Mouse (Mus musculus) adrenal gland, adult 8-10 months (tissue): ENCODE results near the gene Ankfn1. TPM values are rescaled to one million over a fixed set of nuclear protein-coding genes. Genes with fewer than 3 reads are reported as not detected.

Experiments
- DNase-seq: peaks from one replicate; pipeline ENCODE4 v3.0.0; 2022
- total RNA-seq, 4 experiments: library from RNA; stranded (reverse); gene quantifications; 2 replicates each; pipeline ENCODE4 v1.2.4; 2022

Gene Ankfn1
- total RNA-seq, result 1 to 10 TPM in 1 of 4 experiments, under 1 TPM in 3; 0.23 to 2.2 (median 0.75) TPM

GRCm38 (mm10) chr11:89777431-89777830 is at the start of gene Ankfn1:
Gene Ankfn1 (minus strand): TSS chr11:89777653.
- no peak for DNase-seq

GRCm38 (mm10) chr11:89823661-89824446 is 46.4 kb upstream of the Ankfn1 start:
- no peak for DNase-seq

GRCm38 (mm10) chr11:89818594-89818993 is 41.1 kb upstream of the Ankfn1 start:
- DNase-seq, result no peak

- no peak for DNase-seq
Observed at GRCm38 (mm10) chr11:89811403-89811802, 34.0 kb upstream of the Ankfn1 start.

GRCm38 (mm10) chr11:89807998-89808397 is 30.5 kb upstream of the Ankfn1 start:
- no peak for DNase-seq

GRCm38 (mm10) chr11:89804822-89805221 is 27.4 kb upstream of the Ankfn1 start:
- no peak for DNase-seq

- no peak for DNase-seq
Observed at GRCm38 (mm10) chr11:89803974-89804373, 26.5 kb upstream of the Ankfn1 start.

- DNase-seq, result no peak
Observed at GRCm38 (mm10) chr11:89792709-89793108, 15.3 kb upstream of the Ankfn1 start.

- no peak for DNase-seq
Observed at GRCm38 (mm10) chr11:89776070-89776469, 1.4 kb downstream of the Ankfn1 start.

GRCm38 (mm10) chr11:89774913-89775312 is 2.5 kb downstream of the Ankfn1 start:
- no peak for DNase-seq

GRCm38 (mm10) chr11:89772941-89773340 is 4.5 kb downstream of the Ankfn1 start:
- DNase-seq, result no peak

- DNase-seq, result no peak
Observed at GRCm38 (mm10) chr11:89765770-89766148, 11.7 kb downstream of the Ankfn1 start.

GRCm38 (mm10) chr11:89765014-89765769 is 12.3 kb downstream of the Ankfn1 start:
- no peak for DNase-seq

- no peak for DNase-seq
Observed at GRCm38 (mm10) chr11:89733973-89734693, 43.3 kb downstream of the Ankfn1 start.

GRCm38 (mm10) chr11:89733526-89733925 is 43.9 kb downstream of the Ankfn1 start:
- DNase-seq, result no peak

- DNase-seq, result peak; percentile 33
Observed at GRCm38 (mm10) chr11:89720847-89721246, 56.6 kb downstream of the Ankfn1 start.

GRCm38 (mm10) chr11:89718491-89718982 is 58.9 kb downstream of the Ankfn1 start:
- no peak for DNase-seq

GRCm38 (mm10) chr11:89716351-89716750 is 61.1 kb downstream of the Ankfn1 start:
- no peak for DNase-seq

- DNase-seq, result no peak
Observed at GRCm38 (mm10) chr11:89708526-89708925, 68.9 kb downstream of the Ankfn1 start.

GRCm38 (mm10) chr11:89696431-89697403 is 80.7 kb downstream of the Ankfn1 start:
- DNase-seq, result no peak

GRCm38 (mm10) chr11:89693686-89694085 is 83.8 kb downstream of the Ankfn1 start:
- DNase-seq, result no peak

GRCm38 (mm10) chr11:89676922-89677321 is 100.5 kb downstream of the Ankfn1 start:
- no peak for DNase-seq
